Mouse (Mus musculus) olfactory bulb, adult 2 months (tissue): ENCODE results near the gene Muc2.

Experiments used
- CTCF ChIP-seq: fragments of 200-500 bp; IDR thresholded peaks from 2 replicates; pipeline ENCODE4 v1.5.1; 2012; ENCODE audit warnings: low read depth, mild to moderate bottlenecking, low read length, moderate library complexity; ENCODE audit not compliant: insufficient read depth
- POLR2A ChIP-seq: fragments of 200-500 bp; IDR thresholded peaks from 2 replicates; pipeline ENCODE4 v1.6.1; 2012; ENCODE audit warnings: mild to moderate bottlenecking, low read depth, low read length, moderate library complexity; ENCODE audit not compliant: insufficient read depth

GRCm38 (mm10) chr7:141794251-141794650 is 104.1 kb downstream of the Muc2 start:
- TF ChIP-seq CTCF, result no peak
- TF ChIP-seq POLR2A, result no peak
